Mouse (Mus musculus): Measurements from ENCODE around the gene Dennd5b. TPM values are rescaled to one million over a fixed set of nuclear protein-coding genes. Genes with fewer than 3 reads are reported as not detected.
"Not testable (repeated sequence)": the region's sequence is repeated elsewhere in the genome, so short reads cannot be mapped to it uniquely, and the experiment has no call there.

Gene Dennd5b
- polyA plus RNA-seq, 1 experiment from 2014 or later = 5.8 TPM

DNA sequence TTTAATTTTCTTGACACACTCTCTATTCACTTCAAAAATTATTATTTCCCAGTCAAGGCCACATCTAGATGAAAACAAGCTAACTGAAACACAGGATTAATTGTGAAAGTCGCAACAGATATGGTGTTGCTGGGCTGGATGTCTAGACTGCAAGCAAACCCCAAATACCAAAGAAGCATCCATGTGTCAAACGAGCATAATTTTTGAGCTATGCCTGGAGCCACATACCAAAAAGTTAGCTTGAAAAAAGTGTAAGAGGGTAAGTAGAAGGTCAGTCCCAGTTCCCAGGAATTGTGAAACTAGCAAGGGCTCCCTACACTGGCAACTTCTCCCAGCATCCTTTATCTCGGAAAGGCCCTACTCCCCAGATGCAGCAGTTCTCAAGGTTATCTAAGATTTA is 157.8 kb downstream of the Dennd5b start:
- Histone ChIP-seq H3K9ac (peak overlapping the region; percentile 89), H3K27me3 (replicated peaks) (no peaks in the 10 kb centered on the region), H3K4me1 (peaks cover 31% of the 10 kb centered on the region), H3K9me3 (no peaks in the 10 kb centered on the region), H3K27ac (replicated peaks) (peak overlapping the region; percentile 95; the same call in 1 of the 2 replicates), H3K36me3 (peaks cover 17% of the 10 kb centered on the region), H3K4me3 (peak overlapping the region; percentile 92), H3K4me2 (peak overlapping the region; percentile 87)
- no peak for ATAC-seq (ENCODE audit: extremely low read depth, insufficient number of reproducible peaks, low FRiP score, low TSS enrichment)
- 24% methylated on average over 3 of the region's 3 CpGs for WGBS

DNA sequence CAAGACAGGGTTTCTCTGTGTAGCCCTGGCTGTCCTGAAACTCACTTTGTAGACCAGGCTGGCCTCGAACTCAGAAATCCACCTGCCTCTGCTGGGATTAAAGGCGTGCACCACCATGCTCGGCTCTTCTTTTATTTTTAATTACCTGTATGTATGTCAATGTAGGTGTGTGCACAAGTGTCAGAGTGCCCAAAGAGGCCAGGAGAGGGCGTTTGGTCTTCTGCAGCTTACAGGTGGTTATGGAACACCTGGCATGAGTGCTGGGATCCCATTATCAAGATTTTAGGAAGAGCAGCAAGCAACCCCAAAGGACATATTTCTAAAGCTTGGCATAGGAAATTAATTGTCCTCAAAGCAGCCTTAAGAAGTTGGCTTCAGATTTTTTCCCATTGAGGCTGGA is 159.1 kb downstream of the Dennd5b start:
- no peak overlapping the region for H3K4me3 ChIP-seq
- 82% methylated on average over 4 of the region's 4 CpGs for WGBS
- H3K27ac ChIP-seq (replicated peaks) = no peak overlapping the region
- peaks cover 38% of the 10 kb centered on the region for H3K4me1 ChIP-seq
- no peaks in the 10 kb centered on the region for H3K27me3 ChIP-seq (replicated peaks)
- H3K9me3 ChIP-seq = no peaks in the 10 kb centered on the region
- H3K4me2 ChIP-seq = no peak overlapping the region; the same call in 1 of the 2 replicates
- H3K9ac ChIP-seq = no peak overlapping the region
- no peak for ATAC-seq (ENCODE audit: extremely low read depth, insufficient number of reproducible peaks, low FRiP score, low TSS enrichment)
- H3K36me3 ChIP-seq = peaks cover 17% of the 10 kb centered on the region

DNA sequence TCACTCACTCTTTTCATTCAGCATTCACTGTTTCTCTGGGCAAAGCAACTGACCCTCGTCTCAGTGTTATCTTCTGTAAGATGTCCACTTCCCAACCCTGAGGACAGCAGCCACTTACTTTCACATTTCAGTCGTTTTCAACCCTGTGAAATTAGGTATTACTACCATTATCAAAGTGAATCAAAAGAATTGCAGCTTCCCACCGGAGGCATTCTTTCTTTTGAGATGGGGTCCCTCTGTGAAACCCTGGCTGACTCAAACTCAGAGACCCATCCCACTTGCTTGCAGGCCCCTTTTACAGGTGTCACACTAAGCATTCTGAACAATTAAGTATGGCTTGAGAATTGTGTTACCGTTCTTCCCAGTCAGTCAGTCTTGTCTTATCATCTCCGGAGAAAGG is 159.6 kb downstream of the Dennd5b start:
- H3K36me3 ChIP-seq = peaks cover 17% of the 10 kb centered on the region
- H3K4me2 ChIP-seq = no peak overlapping the region
- H3K4me3 ChIP-seq = no peak overlapping the region
- ATAC-seq (ENCODE audit: extremely low read depth, insufficient number of reproducible peaks, low FRiP score, low TSS enrichment) = no peak
- 61% methylated on average over 5 of the region's 5 CpGs for WGBS
- peaks cover 34% of the 10 kb centered on the region for H3K4me1 ChIP-seq
- H3K27me3 ChIP-seq (replicated peaks) = no peaks in the 10 kb centered on the region
- no peak overlapping the region for H3K27ac ChIP-seq (replicated peaks)
- 0 out of 2 replicates have a peak overlapping the region, but pooled peaks have one; percentile 14 for H3K9ac ChIP-seq
- H3K9me3 ChIP-seq = no peaks in the 10 kb centered on the region

DNA sequence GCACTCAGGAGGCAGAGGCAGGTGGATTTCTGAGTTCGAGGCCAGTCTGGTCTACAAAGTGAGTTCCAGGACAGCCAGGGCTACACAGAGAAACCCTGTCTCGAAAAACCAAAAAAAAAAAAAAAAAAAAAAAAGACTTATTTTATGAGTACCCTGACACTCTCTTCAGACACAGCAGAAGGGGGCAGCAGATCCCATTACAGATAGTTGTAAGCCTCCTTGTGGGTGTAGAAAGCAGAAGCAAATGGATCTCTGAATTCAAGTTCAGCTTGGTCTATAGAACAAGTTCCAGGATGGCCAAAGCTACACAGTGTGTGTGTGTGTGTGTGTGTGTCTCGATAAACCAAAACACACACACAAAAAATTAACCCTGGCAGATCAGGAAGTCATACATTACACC is 161.1 kb downstream of the Dennd5b start:
- 93% methylated on average over 2 of the region's 3 CpGs for WGBS
- not testable (repeated sequence) for H3K4me2 ChIP-seq; H3K9ac ChIP-seq; H3K27me3 ChIP-seq (replicated peaks); H3K27ac ChIP-seq (replicated peaks); H3K9me3 ChIP-seq; ATAC-seq (ENCODE audit: extremely low read depth, insufficient number of reproducible peaks, low FRiP score, low TSS enrichment); H3K4me3 ChIP-seq
- Histone ChIP-seq H3K4me1 (peaks cover 36% of the 10 kb centered on the region), H3K36me3 (peaks cover 20% of the 10 kb centered on the region)

Other genes starting within 250 kb of the Dennd5b start
- 11.6 and 11.7 TPM in 2 replicates for gene Caprin2, start 205.4 kb downstream of the Dennd5b start, polyA plus RNA-seq (2015; fragmentation: Nextera tagmentation; extraction: Ambion mirVana)
- gene Sinhcaf, start 155.2 kb downstream of the Dennd5b start, polyA plus RNA-seq (2015; fragmentation: Nextera tagmentation; extraction: Ambion mirVana) = 65.0 and 79.9 TPM in 2 replicates
- not detected in 2 replicates for gene Gm10203, start 28.5 kb upstream of the Dennd5b start, polyA plus RNA-seq (2015; fragmentation: Nextera tagmentation; extraction: Ambion mirVana)
- 13.6 and 14.6 TPM in 2 replicates for gene Etfbkmt, start 38.2 kb upstream of the Dennd5b start, polyA plus RNA-seq (2015; fragmentation: Nextera tagmentation; extraction: Ambion mirVana)
- 22.5 and 24.9 TPM in 2 replicates for gene Amn1, start 87.0 kb upstream of the Dennd5b start, polyA plus RNA-seq (2015; fragmentation: Nextera tagmentation; extraction: Ambion mirVana)
- gene Resf1, start 207.7 kb upstream of the Dennd5b start, polyA plus RNA-seq (2015; fragmentation: Nextera tagmentation; extraction: Ambion mirVana) = 24.4 and 26.9 TPM in 2 replicates